Mouse (Mus musculus) forebrain, embryonic 10.5 days (tissue): Measurements from ENCODE around the gene Slc39a2. TPM values are rescaled to one million over a fixed set of nuclear protein-coding genes. Genes with fewer than 3 reads are reported as not detected.
"Not testable (repeated sequence)": the region's sequence is repeated elsewhere in the genome, so short reads cannot be mapped to it uniquely, and the experiment has no call there.

Experiments
- DNase-seq: peaks from one replicate; pipeline ENCODE4 v3.0.0-alpha.2; 2017; ENCODE audit warnings: low spot score; ENCODE audit errors: extremely low spot score
- H3K27ac ChIP-seq: fragments of 300-500 bp; sonication (generic); 2 replicates; pipeline ENCODE4 v1.5.1; 2016; ENCODE audit warnings: mild to moderate bottlenecking
- H3K27me3 ChIP-seq: fragments of 300-500 bp; sonication (generic); 2 replicates; pipeline ENCODE4 v1.6.1; 2016; ENCODE audit warnings: mild to moderate bottlenecking; ENCODE audit not compliant: poor library complexity, severe bottlenecking
- H3K36me3 ChIP-seq: fragments of 300-500 bp; sonication (generic); replicated peaks from 2 replicates; pipeline ENCODE4 v1.6.1; 2016; ENCODE audit warnings: mild to moderate bottlenecking, moderate library complexity
- H3K4me1 ChIP-seq: fragments of 300-500 bp; sonication (generic); 2 replicates; pipeline ENCODE4 v1.6.1; 2016
- H3K4me3 ChIP-seq: fragments of 300-500 bp; sonication (generic); 2 replicates; pipeline ENCODE4 v1.5.1; 2016; ENCODE audit warnings: mild to moderate bottlenecking, moderate library complexity
- H3K9me3 ChIP-seq: fragments of 300-500 bp; sonication (generic); 2 replicates; pipeline ENCODE4 v1.6.1; 2016; ENCODE audit warnings: mild to moderate bottlenecking, moderate library complexity
- whole genome bisulfite sequencing: fragments of 180-500 bp; shearing (Covaris S2); methylation state at CpG from one replicate; pipeline ENCODE4 v1.1.7; 2016; 5-methylcytosine and 5-hydroxymethylcytosine counted together
- polyA plus RNA-seq: library from polyadenylated mRNA; unstranded; fragments of >200 nt; fragmentation: Nextera tagmentation; extraction: Ambion mirVana; gene quantifications from 2 replicates; pipeline ENCODE4 v1.2.1, GENCODE M21; 2016

Slc39a2 gene
- polyA plus RNA-seq, 1 experiment from 2014 or later = 0.77 TPM

DNA sequence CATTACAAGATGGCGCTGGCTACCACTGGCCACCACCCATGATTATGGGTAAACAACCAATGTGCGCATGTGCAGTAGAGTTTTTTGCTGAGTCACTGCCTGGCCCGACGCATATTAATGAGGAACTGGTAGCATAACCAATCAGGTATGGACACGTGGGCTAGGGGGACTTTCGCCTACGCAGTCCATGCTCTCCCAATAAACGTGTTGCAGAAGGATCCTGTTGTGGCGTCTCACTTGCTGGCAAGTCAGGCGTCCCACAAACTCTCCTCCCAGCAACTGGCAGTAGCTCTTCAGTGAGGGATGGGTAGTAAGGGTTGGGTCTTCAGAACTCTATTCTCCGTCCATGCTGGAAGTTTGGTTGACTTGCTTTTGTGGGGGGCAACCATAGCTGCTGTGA is 34.2 kb downstream of the Slc39a2 start:
- H3K36me3 ChIP-seq, H3K4me1 ChIP-seq, H3K9me3 ChIP-seq, H3K27me3 ChIP-seq, DNase-seq, H3K27ac ChIP-seq, H3K4me3 ChIP-seq: not testable (repeated sequence)
- WGBS = 93% methylated on average over 11 of the region's 11 CpGs

DNA sequence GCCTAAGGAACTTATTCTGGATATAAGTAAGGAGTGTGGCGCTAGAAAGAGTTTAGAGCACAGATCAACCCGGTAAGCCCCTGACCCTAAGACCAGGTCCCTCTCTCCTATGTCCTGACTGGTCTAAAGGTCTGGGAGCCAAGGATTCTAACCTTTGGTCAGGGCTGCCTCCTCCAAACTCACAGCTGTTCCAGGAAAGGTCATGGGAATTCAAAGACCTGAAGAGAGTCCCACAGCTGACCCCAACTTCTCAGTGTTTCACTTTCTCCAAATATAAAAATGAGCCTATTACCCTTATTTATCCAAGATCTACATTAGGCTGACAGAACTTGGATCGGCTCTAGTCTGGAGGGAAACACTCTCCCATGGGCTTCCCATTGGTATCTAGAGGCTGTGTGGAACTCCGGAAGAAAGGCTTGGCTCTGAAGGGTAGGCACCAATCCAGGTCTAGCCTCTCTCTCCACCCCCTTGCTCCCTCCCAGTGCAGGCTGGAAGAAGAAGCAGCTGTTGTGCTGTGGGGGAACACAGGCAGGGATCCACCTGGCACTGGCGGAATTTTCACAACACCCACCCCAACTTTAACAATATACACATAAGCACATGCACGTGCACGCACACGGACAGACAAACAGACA is 36.7 kb downstream of the Slc39a2 start:
- no peak for DNase-seq
- Histone ChIP-seq H3K27ac (no peak overlapping the region), H3K4me1 (peaks cover 6% of the 10 kb centered on the region; the same call in 1 of the 2 replicates), H3K36me3 (no peaks in the 10 kb centered on the region), H3K27me3 (no peaks in the 10 kb centered on the region), H3K4me3 (no peak overlapping the region), H3K9me3 (peaks cover 5% of the 10 kb centered on the region; the same call in 1 of the 2 replicates)
- 87% methylated on average over 8 of the region's 8 CpGs for WGBS

DNA sequence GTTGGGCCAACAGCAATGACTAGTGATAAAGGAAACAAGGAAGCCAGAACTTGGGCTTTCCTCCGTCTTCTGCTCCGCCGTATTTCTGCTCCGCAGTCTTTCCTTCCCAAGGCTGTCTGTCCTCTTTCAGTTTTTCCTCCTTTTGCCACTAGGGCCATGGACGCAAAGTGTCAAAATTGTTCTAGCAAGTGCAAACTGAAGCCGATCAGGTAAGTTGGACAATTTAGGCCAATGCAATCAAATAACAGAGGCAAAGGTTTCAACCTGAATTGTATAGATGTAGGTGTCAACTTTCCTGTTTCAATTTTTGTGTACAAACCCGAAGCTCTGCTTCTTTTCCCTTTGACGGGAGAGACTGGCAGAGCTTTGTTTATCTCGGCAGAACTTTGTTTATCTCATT is 37.3 kb downstream of the Slc39a2 start:
- 73% methylated on average over 9 of the region's 9 CpGs for WGBS
- Histone ChIP-seq H3K36me3 (no peaks in the 10 kb centered on the region), H3K4me1 (peaks cover 6% of the 10 kb centered on the region; the same call in 1 of the 2 replicates), H3K4me3 (no peak overlapping the region), H3K27me3 (no peaks in the 10 kb centered on the region), H3K9me3 (peaks cover 5% of the 10 kb centered on the region; the same call in 1 of the 2 replicates), H3K27ac (no peak overlapping the region)
- DNase-seq = no peak

DNA sequence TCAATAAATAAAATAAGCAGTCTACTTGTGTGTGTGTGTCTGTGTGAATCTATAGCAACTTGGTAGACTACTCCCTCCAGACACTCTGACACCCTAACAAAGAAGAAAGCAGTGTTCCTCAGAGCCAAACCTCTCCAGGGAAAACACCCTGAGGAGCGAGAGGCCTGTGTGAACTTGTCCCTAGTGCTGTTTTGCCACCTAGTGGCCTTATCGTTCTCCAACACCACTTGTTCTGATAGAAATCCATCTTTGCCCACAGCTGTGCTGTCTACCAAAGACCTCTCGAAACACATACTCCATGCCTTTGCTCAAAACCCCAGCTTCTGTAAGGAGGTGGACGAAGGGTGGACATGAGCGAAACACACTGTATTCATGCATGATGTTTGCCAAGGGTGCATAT is 38.1 kb downstream of the Slc39a2 start:
- 38% methylated on average over 5 of the region's 5 CpGs for WGBS

DNA sequence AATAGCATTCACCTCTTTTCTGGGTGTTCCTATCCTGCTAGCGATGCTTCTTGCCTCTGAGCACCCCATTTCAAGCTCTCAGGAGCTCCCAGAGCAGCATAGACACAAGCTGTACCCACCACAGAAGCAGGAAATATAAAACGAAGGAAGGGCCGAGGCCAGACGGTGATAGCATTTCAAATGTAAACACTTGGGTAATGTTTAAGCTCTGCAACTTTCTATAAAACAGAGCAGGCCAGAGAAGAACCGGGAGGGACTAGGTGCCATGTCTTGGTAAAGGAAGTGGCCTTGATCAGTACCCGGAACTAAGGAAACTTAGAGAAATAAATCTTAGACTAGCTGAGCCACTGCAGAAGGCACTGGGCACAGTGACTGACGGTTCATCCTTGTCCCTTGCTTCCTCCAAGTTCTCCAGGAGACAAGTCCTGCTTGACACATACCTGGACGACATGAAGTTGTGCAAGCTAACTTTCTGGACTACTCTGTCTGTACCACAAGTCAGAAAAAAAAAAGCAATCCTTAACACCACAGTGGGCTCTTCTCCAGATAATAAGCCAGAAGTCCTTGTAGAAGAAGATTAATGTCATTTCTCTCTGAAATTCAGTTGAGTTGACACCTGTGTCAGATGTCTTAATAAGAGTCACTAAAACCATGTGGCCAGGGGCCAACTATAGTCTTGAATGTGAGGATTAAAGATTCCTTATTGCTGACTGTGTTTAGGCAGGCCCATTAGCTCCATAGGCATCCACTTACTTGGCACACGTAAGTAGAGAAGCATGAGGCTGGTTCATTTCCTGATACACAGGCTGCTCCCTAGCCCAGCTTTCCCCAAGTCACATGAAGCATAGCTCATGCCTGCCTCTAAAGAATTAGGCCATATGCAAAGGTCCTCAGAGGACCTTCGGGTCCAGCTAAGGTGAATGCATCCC is 39.7 kb downstream of the Slc39a2 start:
- H3K36me3 ChIP-seq = no peaks in the 10 kb centered on the region
- 85% methylated on average over 10 of the region's 10 CpGs for WGBS
- no peak overlapping the region for H3K4me3 ChIP-seq
- H3K9me3 ChIP-seq = peaks cover 8% of the 10 kb centered on the region; the same call in 1 of the 2 replicates
- H3K4me1 ChIP-seq = peaks cover 6% of the 10 kb centered on the region; the same call in 1 of the 2 replicates
- H3K27ac ChIP-seq = no peak overlapping the region
- no peaks in the 10 kb centered on the region for H3K27me3 ChIP-seq
- DNase-seq = no peak

More for the DNA sequence above, 38.1 kb downstream of the Slc39a2 start:
- peaks cover 5% of the 10 kb centered on the region; the same call in 1 of the 2 replicates for H3K9me3 ChIP-seq
- no peak overlapping the region for H3K4me3 ChIP-seq
- H3K27me3 ChIP-seq = no peaks in the 10 kb centered on the region
- H3K36me3 ChIP-seq = no peaks in the 10 kb centered on the region
- no peak overlapping the region for H3K27ac ChIP-seq
- peak; percentile 33 for DNase-seq
- H3K4me1 ChIP-seq = peaks cover 6% of the 10 kb centered on the region; the same call in 1 of the 2 replicates

DNA sequence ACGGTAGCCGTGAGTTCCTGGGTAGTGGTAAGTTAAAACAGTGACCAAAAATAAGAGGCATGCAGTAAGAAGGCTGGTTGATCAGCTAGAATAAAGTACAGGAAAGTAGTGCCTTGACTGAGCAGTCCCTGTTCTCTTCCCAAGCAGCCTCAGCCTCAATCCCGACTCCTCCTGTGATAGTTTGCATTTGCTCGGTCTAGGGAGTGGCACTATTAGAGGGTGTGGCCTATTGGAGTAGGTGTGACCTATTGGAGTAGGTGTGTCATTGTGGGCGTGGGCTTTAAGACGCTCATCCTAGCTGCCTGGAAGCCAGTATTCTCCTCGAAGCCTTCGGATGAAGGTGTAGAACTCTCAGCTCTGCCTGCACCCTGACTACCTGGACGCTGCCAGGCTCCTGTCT is 46.3 kb downstream of the Slc39a2 start:
- H3K4me3 ChIP-seq = no peak overlapping the region
- 89% methylated on average over 9 of the region's 9 CpGs for WGBS
- no peak overlapping the region for H3K27ac ChIP-seq
- H3K27me3 ChIP-seq = no peaks in the 10 kb centered on the region
- H3K9me3 ChIP-seq = peaks cover 7% of the 10 kb centered on the region; the same call in 1 of the 2 replicates
- H3K36me3 ChIP-seq = no peaks in the 10 kb centered on the region
- DNase-seq = no peak
- peaks cover 19% of the 10 kb centered on the region for H3K4me1 ChIP-seq

DNA sequence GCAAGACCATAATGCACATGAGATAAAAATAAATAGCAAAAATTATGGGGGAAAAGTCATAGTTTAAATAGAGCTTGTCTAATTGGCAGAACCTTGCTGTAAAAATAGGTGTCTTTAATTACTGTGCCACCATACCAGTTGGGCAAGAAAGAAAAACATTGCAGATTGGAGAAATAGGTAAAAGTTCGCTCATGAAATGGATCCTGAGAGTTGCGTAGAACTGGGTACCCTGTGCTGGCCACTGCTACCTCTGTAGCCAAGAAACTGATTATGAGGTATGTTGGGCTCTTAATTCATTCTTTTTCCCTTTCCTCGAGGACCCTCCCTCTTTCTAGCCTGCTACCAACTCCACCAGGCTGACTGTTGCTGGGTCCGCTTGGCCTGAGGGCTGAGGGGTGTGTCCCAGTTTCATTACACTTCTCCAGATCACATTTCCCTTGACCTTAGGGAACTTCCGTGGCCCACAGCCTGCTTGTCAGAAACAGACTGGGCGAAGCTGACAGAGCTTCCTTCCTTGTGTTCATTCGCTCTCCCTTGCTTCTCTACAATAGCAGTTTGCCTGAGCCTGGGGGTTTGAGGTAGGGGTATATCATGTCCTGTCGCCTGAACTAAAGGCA is 48.4 kb downstream of the Slc39a2 start:
- Histone ChIP-seq H3K4me3 (no peak overlapping the region), H3K4me1 (peaks cover 19% of the 10 kb centered on the region), H3K27me3 (no peaks in the 10 kb centered on the region), H3K36me3 (no peaks in the 10 kb centered on the region), H3K9me3 (0 out of 2 replicates have a peak, but pooled peaks cover 3% of the 10 kb centered on the region), H3K27ac (peak overlapping the region; percentile 44)
- peak; percentile 20 for DNase-seq
- WGBS = 32% methylated on average over 8 of the region's 8 CpGs

DNA sequence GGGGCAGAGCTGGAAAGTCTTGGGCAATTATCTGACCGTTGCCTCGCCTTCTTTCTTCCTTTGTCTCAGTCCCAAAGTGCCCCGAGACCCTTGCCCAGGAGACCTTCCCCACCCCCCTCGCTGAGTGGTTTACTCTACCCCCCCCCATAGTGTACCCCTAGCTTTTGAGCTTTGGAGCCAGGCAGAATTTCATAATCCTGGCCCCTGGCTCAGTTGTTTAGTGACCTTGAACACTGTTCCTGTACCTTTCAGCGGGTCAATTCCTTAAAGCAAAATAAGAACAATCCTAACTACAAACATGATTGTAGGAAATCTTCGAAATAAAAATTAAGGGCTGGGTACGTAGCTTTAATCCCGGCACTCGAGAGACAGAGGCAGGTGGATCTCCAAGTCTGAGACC is 48.9 kb downstream of the Slc39a2 start:
- no peak for DNase-seq
- peaks cover 19% of the 10 kb centered on the region for H3K4me1 ChIP-seq
- no peaks in the 10 kb centered on the region for H3K27me3 ChIP-seq

DNA sequence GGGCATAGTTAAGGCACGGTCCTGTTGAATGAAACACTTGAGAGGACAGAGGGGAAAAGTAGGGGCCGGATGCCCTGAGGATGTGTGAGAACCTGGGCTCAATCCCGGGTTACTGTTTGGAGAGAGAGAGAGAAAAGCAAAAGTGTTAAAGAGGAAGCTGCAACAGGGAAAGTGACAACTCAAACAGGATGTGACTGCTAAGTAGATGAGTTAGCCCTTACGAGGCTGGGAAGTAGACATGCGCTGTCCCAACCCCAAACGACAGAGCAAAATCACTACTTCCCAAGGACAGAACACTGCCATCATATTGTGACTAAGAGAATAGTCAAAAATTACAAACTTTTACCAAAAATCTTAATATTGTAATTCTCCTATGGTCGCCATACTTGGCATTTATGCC is 49.5 kb downstream of the Slc39a2 start:
- H3K36me3 ChIP-seq = no peaks in the 10 kb centered on the region
- H3K4me1 ChIP-seq = peaks cover 19% of the 10 kb centered on the region
- H3K9me3 ChIP-seq = no peaks in the 10 kb centered on the region
- H3K4me3 ChIP-seq = no peak overlapping the region
- H3K27ac ChIP-seq = no peak overlapping the region
- no peak for DNase-seq
- H3K27me3 ChIP-seq = no peaks in the 10 kb centered on the region
- WGBS = 75% methylated on average over 7 of the region's 7 CpGs

More for the DNA sequence above, 48.9 kb downstream of the Slc39a2 start:
- Histone ChIP-seq H3K27ac (peak overlapping the region; percentile 44), H3K36me3 (no peaks in the 10 kb centered on the region), H3K4me3 (no peak overlapping the region), H3K9me3 (0 out of 2 replicates have a peak, but pooled peaks cover 1% of the 10 kb centered on the region)
- 53% methylated on average over 9 of the region's 9 CpGs for WGBS

DNA sequence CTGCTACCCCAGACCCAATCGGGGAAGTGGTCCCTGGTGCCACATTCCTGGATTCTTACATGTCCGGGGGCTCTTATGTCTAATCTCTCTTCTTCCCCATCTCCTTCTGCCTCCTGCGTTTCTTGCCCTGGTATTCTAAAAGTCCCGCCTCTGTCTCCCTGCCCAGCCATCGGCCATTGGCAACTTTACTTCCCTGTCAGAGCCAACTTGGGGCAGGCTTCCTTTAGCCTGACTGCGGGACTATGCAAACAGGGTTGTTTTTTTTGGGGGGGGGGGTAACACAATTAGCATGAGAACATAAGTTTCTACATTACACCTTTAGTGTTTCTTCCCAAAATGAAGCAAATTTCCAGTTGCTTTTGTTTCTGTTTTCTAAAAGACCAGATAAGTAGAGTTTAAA is 50.6 kb downstream of the Slc39a2 start:
- DNase-seq = no peak
- H3K36me3 ChIP-seq = no peaks in the 10 kb centered on the region
- 91% methylated on average over 6 of the region's 6 CpGs for WGBS
- H3K27me3 ChIP-seq = no peaks in the 10 kb centered on the region
- H3K4me1 ChIP-seq = peaks cover 19% of the 10 kb centered on the region
- H3K4me3 ChIP-seq = no peak overlapping the region
- no peaks in the 10 kb centered on the region for H3K9me3 ChIP-seq
- no peak overlapping the region for H3K27ac ChIP-seq
